In genomic region chr19:38485779-38486555, GRCm38 (mm10) we compare ENCODE assay signal across 13 mouse cellular contexts. TPM values are rescaled to one million over a fixed set of nuclear protein-coding genes. Genes with fewer than 3 reads are reported as not detected.
A peak's percentile ranks its signal among the peaks of the same experiment; 100 is the strongest.
DNase-seq lines count a peak whose midpoint lies in the region; ATAC-seq lines count a peak whose summit lies in the region.
"Had no signal": no experiment of that assay in that cellular context is flagged by ENCODE, and none has a peak within 500 bp of the region (broad histone marks: within the 10 kb centered on the region; RNA-seq: fewer than 3 reads in every experiment).

No protein-coding gene starts in this region.

- WGBS in limb, embryonic 12.5 days = 22% methylated on average over 11 of the region's 11 CpGs
- 25% methylated on average over 11 of the region's 11 CpGs for WGBS in limb, embryonic 10.5 days
- WGBS in hindbrain, embryonic 15.5 days = 12% methylated on average over 11 of the region's 11 CpGs
- WGBS in neural tube, embryonic 12.5 days = 15% methylated on average over 11 of the region's 11 CpGs

- no peak overlapping the region for H3K9ac ChIP-seq in limb, embryonic 12.5 days (replicated peaks)
- H3K9ac ChIP-seq in hindbrain, embryonic 15.5 days = no peak overlapping the region
- H3K9ac ChIP-seq in neural tube, embryonic 12.5 days = no peak overlapping the region

- H3K4me1 ChIP-seq in limb, embryonic 12.5 days (replicated peaks) = peaks cover 38% of the 10 kb centered on the region
- peaks cover 22% of the 10 kb centered on the region for H3K4me1 ChIP-seq in limb, embryonic 10.5 days
- H3K4me1 ChIP-seq in hindbrain, embryonic 15.5 days (replicated peaks) = peaks cover 26% of the 10 kb centered on the region
- H3K4me1 ChIP-seq in neural tube, embryonic 12.5 days = peaks cover 45% of the 10 kb centered on the region

- 0 out of 2 replicates have a peak, but pooled peaks cover 7% of the 10 kb centered on the region for H3K27me3 ChIP-seq in limb, embryonic 12.5 days
- peaks cover 24% of the 10 kb centered on the region for H3K27me3 ChIP-seq in limb, embryonic 10.5 days (ENCODE audit: low read depth, poor library complexity, severe bottlenecking)
- peaks cover 14% of the 10 kb centered on the region for H3K27me3 ChIP-seq in hindbrain, embryonic 15.5 days
- H3K27me3 ChIP-seq in neural tube, embryonic 12.5 days (replicated peaks) = 0 out of 2 replicates have a peak, but pooled peaks cover 2% of the 10 kb centered on the region

- H3K36me3 ChIP-seq in limb, embryonic 12.5 days = no peaks in the 10 kb centered on the region
- H3K36me3 ChIP-seq in limb, embryonic 10.5 days = no peaks in the 10 kb centered on the region
- H3K36me3 ChIP-seq in hindbrain, embryonic 15.5 days = no peaks in the 10 kb centered on the region
- H3K36me3 ChIP-seq in neural tube, embryonic 12.5 days = no peaks in the 10 kb centered on the region
- H3K36me3 ChIP-seq: G1E had no signal

- no peak for ATAC-seq in limb, embryonic 12.5 days (ENCODE audit: insufficient number of reproducible peaks, insufficient read depth, low FRiP score, low TSS enrichment, low read depth)
- ATAC-seq in hindbrain, embryonic 15.5 days (ENCODE audit: low FRiP score, low read depth) = no peak
- ATAC-seq in neural tube, embryonic 12.5 days (ENCODE audit: low FRiP score, low read depth) = no peak
- ATAC-seq in megakaryocyte, adult 5-6 weeks (ENCODE audit: poor library complexity, severe bottlenecking) = no peak

- DNase-seq in heart, adult 11 months = peak; percentile 74
- DNase-seq in heart, postnatal 14 days = no peak
- no peak for DNase-seq in limb, embryonic 10.5 days (ENCODE audit: low spot score)
- no peak for DNase-seq in spleen, adult 12 weeks (ENCODE audit: low spot score)
- DNase-seq: cerebellum, adult 11-12 months; layer of hippocampus, postnatal 36 days had no signal

- peak overlapping the region; percentile 35 for H3K4me2 ChIP-seq in limb, embryonic 12.5 days
- H3K4me2 ChIP-seq in hindbrain, embryonic 15.5 days = peak overlapping the region; percentile 9; the same call in 1 of the 2 replicates
- peak overlapping the region; percentile 35 for H3K4me2 ChIP-seq in neural tube, embryonic 12.5 days (replicated peaks)

- no peak overlapping the region for H3K27ac ChIP-seq in limb, embryonic 12.5 days
- no peak overlapping the region for H3K27ac ChIP-seq in limb, embryonic 10.5 days
- H3K27ac ChIP-seq in hindbrain, embryonic 15.5 days (replicated peaks) = no peak overlapping the region
- H3K27ac ChIP-seq in neural tube, embryonic 12.5 days = no peak overlapping the region

- H3K4me3 ChIP-seq in limb, embryonic 12.5 days (replicated peaks) = no peak overlapping the region
- no peak overlapping the region for H3K4me3 ChIP-seq in limb, embryonic 10.5 days
- no peak overlapping the region for H3K4me3 ChIP-seq in hindbrain, embryonic 15.5 days
- no peak overlapping the region for H3K4me3 ChIP-seq in neural tube, embryonic 12.5 days

- intact Hi-C loops in heart, postnatal 14 days (cut with DNase I) = no loop called here

- no peaks in the 10 kb centered on the region for H3K9me3 ChIP-seq in limb, embryonic 12.5 days
- no peaks in the 10 kb centered on the region for H3K9me3 ChIP-seq in limb, embryonic 10.5 days (replicated peaks)
- H3K9me3 ChIP-seq in hindbrain, embryonic 15.5 days = no peaks in the 10 kb centered on the region
- no peaks in the 10 kb centered on the region for H3K9me3 ChIP-seq in neural tube, embryonic 12.5 days
- H3K9me3 ChIP-seq: G1E had no signal

RNA-seq across cellular contexts. Expression of gene Plce1, which starts 5.1 kb away (rescaled TPM):
- total RNA-seq in heart, postnatal 14 days (2021) = 10 to 100 TPM; 23.8 to 26.2 TPM
- polyA plus RNA-seq in limb, embryonic 12.5 days (2016; fragmentation: Nextera tagmentation; extraction: Ambion mirVana) = 6.7 and 7.1 TPM in 2 replicates
- polyA plus RNA-seq in limb, embryonic 10.5 days (2016; fragmentation: Nextera tagmentation; extraction: Ambion mirVana) = 1.6 and 2.6 TPM in 2 replicates
- polyA plus RNA-seq in hindbrain, embryonic 15.5 days (2015; fragmentation: Nextera tagmentation; extraction: Ambion mirVana) = 4.2 and 5.0 TPM in 2 replicates
- polyA plus RNA-seq in neural tube, embryonic 12.5 days (2016; fragmentation: Nextera tagmentation; extraction: Ambion mirVana) = 8.6 and 10.5 TPM in 2 replicates
- total RNA-seq in megakaryocyte, adult 5-6 weeks (2015) = not detected in 2 replicates
- total RNA-seq in megakaryocyte, adult 5-6 weeks (2017) = 0.04 TPM in 1 of 2 replicates, not detected in the other
- total RNA-seq: monocyte, adult 5-6 weeks had no signal
- polyA plus RNA-seq: C2C12, G1E had no signal
